Mouse (Mus musculus): ENCODE results near the gene Map2k7. TPM values are rescaled to one million over a fixed set of nuclear protein-coding genes. Genes with fewer than 3 reads are reported as not detected.

Gene Map2k7
- polyA plus RNA-seq, 2 experiments from 2014 or later = 23.2 to 31.7 TPM

GRCm38 (mm10) chr8:4259125-4259804, 20.7 kb downstream of the Map2k7 start, which contains the start of gene Ctxn1:
Gene Ctxn1, minus strand, starts transcription at chr8:4259274.
- peak; percentile 97 for ATAC-seq

- ATAC-seq = no peak
Measured at GRCm38 (mm10) chr8:4259805-4260170, 21.2 kb downstream of the Map2k7 start.

GRCm38 (mm10) chr8:4263105-4263791, 24.7 kb downstream of the Map2k7 start:
- no peak for ATAC-seq

- ATAC-seq = no peak
Measured at GRCm38 (mm10) chr8:4265160-4265914, 26.8 kb downstream of the Map2k7 start.

- ATAC-seq = no peak
Measured at GRCm38 (mm10) chr8:4267627-4268026, 29.1 kb downstream of the Map2k7 start.

GRCm38 (mm10) chr8:4269609-4270008, 31.1 kb downstream of the Map2k7 start:
- ATAC-seq = no peak

GRCm38 (mm10) chr8:4275275-4276110, 37.0 kb downstream of the Map2k7 start, which contains the start of gene Timm44:
Gene Timm44, minus strand, starts transcription at chr8:4275913.
- ATAC-seq = peak; percentile 98

- ATAC-seq = no peak
Measured at GRCm38 (mm10) chr8:4276111-4276465, 37.5 kb downstream of the Map2k7 start.

- no peak for ATAC-seq
Measured at GRCm38 (mm10) chr8:4292738-4293137, 54.2 kb downstream of the Map2k7 start.

Other genes starting within 250 kb of the Map2k7 start
- under 1 TPM in 1 of 2 experiments, not detected in 1; 0.30 TPM for gene Cd209f, start 132.9 kb upstream of the Map2k7 start, polyA plus RNA-seq (2017; shearing (Covaris generic))
- under 1 TPM in 1 of 2 experiments, not detected in 1; 0.15 TPM for gene Cd209g, start 104.6 kb upstream of the Map2k7 start, polyA plus RNA-seq (2017; shearing (Covaris generic))
- gene Evi5l, start 72.2 kb upstream of the Map2k7 start, polyA plus RNA-seq (2017; shearing (Covaris generic)) = 1 to 10 TPM; 5.6 to 7.8 TPM
- gene Prr36, start 21.3 kb upstream of the Map2k7 start, polyA plus RNA-seq (2017; shearing (Covaris generic)) = under 1 TPM in 1 of 2 experiments, not detected in 1; 0.49 TPM
- under 1 TPM in 1 of 2 experiments, not detected in 1; 0.34 TPM for gene Lrrc8e, start 11.9 kb upstream of the Map2k7 start, polyA plus RNA-seq (2017; shearing (Covaris generic))
- gene Gm49320, start 125 bp downstream of the Map2k7 start, polyA plus RNA-seq (2017; shearing (Covaris generic)) = under 1 TPM in 1 of 2 experiments, not detected in 1; 0.46 TPM
- gene Tgfbr3l, start 9.5 kb downstream of the Map2k7 start, polyA plus RNA-seq (2017; shearing (Covaris generic)) = 1 to 10 TPM; 7.2 to 9.6 TPM
- 10 to 100 TPM; 12.8 TPM for gene Snapc2, start 14.3 kb downstream of the Map2k7 start, polyA plus RNA-seq (2017; shearing (Covaris generic))
- not detected for gene Ctxn1, start 20.5 kb downstream of the Map2k7 start, polyA plus RNA-seq (2017; shearing (Covaris generic))
- gene Timm44, start 37.2 kb downstream of the Map2k7 start, polyA plus RNA-seq (2017; shearing (Covaris generic)) = 100 to 1,000 TPM in 1 of 2 experiments, 10 to 100 TPM in 1; 75.2 to 122 TPM
- 10 to 100 TPM; 12.2 to 12.5 TPM for gene Ccl25, start 86.5 kb downstream of the Map2k7 start, polyA plus RNA-seq (2017; shearing (Covaris generic))
- gene Elavl1, start 86.7 kb downstream of the Map2k7 start, polyA plus RNA-seq (2017; shearing (Covaris generic)) = 10 to 100 TPM; 20.4 to 38.9 TPM